Mouse (Mus musculus): ENCODE data around the gene Slc37a3.
"Not testable (repeated sequence)": the region's sequence is repeated elsewhere in the genome, so short reads cannot be mapped to it uniquely, and the experiment has no call there.

Gene Slc37a3

GRCm38 (mm10) chr6:39378161-39378835 lies 823 bp upstream of the Slc37a3 start:
- DNase-seq: not testable (repeated sequence)

- DNase-seq: no peak
These were observed 700 bp downstream of the Slc37a3 start for GRCm38 (mm10) chr6:39376775-39377174.

DNA sequence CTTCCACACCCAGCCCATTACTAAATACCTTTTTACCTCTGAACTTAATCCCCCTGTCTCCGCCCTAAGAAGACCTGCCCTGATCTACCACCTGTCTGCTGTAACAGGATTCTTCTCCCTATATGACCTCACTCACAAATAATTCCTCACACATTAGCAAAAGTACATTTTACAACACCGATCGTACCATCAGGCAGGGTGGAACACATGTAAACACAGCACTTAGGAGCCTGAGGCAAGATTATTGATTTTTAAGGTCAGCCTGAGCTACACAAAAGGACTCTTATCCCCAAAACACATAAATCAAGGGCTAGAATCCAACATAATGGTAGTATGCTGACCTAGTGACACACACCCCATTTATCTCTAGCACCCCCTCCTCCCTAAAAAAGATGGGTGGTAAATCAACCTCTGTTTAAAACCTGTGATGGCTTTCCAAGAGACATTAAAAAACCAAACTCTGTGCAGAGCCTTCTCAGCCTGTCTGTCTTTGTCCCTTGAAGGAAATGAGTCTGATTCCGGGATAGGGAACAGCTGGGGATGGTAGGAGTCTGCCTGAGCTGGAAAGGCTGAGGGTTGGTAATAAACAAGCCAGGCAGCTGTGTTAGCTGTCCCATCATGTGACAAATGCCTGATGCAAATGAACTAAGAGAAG lies 4.0 kb downstream of the Slc37a3 start:
- DNase-seq: no peak

DNA sequence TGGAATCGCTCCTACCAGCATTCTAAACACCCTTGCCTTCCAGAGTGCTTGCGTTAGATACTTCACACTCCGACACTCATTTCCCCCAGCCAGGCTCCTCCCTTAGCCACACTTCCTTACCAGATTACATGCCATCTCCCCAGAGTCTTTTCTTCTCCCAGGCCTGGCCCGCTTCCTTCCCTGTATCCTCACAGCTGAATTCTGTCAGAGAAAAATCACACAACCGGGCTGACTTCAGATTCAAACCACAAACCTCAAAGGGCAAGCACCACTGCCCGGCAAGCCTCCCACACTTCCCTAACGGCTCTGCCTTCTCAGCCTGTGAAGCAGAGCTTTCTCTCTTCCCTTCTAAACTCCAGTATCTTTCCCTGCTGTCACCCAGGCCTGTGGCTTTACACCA lies 4.7 kb downstream of the Slc37a3 start:
- no peak for DNase-seq

GRCm38 (mm10) chr6:39372042-39372441 lies 5.4 kb downstream of the Slc37a3 start:
- no peak for DNase-seq

- DNase-seq: no peak
These were observed 7.8 kb downstream of the Slc37a3 start for GRCm38 (mm10) chr6:39369631-39370030.

- DNase-seq: no peak
These were observed 14.8 kb downstream of the Slc37a3 start for GRCm38 (mm10) chr6:39362684-39363083.

- DNase-seq: not testable (repeated sequence)
These were observed 18.3 kb downstream of the Slc37a3 start for GRCm38 (mm10) chr6:39359207-39359606.

DNA sequence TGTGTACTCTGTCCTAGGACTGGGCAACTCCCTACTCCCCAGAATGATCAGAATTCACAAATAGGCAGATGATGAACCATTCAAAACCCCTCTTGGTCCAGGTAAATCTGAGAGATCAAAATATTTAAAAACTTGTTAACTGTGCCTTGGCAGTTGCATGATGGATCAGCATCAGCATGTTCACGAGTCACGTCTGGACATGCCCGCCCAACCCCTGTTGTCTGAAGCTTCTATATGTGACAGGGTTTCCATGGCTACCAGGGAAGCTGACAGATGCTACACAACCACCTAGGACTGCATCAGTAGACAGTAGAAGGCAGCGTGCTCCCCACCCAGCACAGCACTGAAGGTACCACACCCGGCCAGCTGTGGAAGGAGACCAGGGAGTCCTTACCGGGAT lies 28.5 kb downstream of the Slc37a3 start:
- DNase-seq: no peak

DNA sequence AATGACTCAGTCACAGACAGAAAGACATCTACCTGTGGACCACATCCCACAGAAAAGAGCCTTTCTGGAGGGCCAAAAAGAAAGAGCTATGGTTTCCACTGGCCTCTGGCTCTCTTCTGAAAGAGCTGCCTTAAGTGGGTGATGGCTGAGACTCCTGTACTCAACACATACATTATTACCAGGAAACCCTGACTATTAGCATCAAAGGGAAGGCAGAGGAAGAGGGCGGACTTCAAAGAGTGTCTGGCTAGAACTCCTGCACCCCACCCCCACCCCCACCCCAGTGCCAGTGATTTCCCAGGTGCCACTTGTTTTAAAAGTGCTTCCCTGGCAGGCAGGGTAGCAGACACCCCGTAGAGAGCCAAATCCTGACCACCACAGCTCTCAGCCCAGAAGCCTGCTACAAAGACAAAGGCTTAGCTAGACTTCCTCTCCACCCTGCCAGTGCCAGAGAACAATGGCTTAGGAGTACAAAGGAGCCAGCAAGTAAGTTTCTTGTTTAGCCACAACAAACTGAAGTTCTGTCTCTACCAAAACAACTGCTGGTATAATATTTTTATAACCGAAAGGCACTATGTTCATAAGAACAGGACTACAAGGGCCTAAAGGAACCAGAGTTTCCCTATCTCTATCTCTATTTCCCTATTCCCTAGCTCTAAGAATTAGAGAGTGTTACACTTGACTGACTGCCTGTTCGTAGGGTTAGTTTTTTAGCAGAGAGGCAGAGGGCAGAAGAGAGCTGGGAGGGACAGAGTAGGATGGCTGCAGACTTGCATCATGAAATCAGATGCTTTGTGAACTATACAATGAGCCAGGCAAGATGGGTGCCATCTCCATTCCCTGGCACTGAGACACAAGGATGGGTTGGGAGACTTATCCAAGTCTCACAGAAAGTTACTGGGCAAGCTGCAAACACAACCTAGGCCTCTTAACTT lies 29.3 kb downstream of the Slc37a3 start:
- no peak for DNase-seq

GRCm38 (mm10) chr6:39346991-39347501 lies 30.4 kb downstream of the Slc37a3 start:
- no peak for DNase-seq

DNA sequence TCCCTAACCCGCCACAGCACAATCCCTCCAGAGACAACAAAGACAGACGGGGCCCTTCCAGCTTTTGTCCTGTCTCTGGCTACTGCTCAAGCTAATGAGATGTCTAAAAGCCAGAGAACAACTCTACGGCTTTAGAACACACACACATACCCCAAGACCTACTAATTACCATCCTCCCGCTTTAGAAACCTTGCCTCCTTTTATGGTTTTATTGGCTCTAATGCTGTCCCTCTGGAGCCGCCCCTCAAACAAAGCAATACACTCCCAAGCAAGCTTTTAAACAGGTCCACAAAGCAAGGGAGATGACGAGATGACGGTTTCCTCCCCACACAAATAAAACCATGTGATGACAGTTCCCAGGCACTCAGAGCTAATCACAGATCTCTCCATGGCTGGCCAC lies 32.0 kb downstream of the Slc37a3 start:
- no peak for DNase-seq

DNA sequence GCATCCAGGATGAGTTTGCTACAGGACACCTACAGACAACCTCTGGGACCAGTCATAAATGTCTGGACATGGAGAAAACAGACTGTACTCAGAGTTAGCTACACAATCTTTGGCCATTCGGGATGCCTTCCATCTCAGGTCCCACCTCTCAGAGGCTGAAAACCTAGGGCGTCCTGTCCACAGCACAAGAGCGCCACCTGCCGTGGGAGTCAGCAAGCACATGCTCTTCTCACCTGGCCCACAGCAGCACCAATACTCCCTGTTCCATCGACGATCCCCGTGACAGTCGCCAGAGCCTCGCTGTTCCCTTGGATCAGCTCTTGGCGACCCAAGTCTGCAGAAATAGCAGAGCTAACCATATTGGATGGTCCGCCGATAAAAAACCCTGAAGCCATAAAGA lies 33.5 kb downstream of the Slc37a3 start:
- peak; percentile 57 to 58 for DNase-seq

- DNase-seq: no peak
These were observed 35.7 kb downstream of the Slc37a3 start for GRCm38 (mm10) chr6:39341798-39342197.

- DNase-seq: no peak
These were observed 39.1 kb downstream of the Slc37a3 start for GRCm38 (mm10) chr6:39338359-39338758.

- DNase-seq: no peak
These were observed 42.6 kb downstream of the Slc37a3 start for GRCm38 (mm10) chr6:39334873-39335272.

GRCm38 (mm10) chr6:39334224-39334623 lies 43.3 kb downstream of the Slc37a3 start:
- DNase-seq: peak in 1 of 2 experiments; percentile 34

DNA sequence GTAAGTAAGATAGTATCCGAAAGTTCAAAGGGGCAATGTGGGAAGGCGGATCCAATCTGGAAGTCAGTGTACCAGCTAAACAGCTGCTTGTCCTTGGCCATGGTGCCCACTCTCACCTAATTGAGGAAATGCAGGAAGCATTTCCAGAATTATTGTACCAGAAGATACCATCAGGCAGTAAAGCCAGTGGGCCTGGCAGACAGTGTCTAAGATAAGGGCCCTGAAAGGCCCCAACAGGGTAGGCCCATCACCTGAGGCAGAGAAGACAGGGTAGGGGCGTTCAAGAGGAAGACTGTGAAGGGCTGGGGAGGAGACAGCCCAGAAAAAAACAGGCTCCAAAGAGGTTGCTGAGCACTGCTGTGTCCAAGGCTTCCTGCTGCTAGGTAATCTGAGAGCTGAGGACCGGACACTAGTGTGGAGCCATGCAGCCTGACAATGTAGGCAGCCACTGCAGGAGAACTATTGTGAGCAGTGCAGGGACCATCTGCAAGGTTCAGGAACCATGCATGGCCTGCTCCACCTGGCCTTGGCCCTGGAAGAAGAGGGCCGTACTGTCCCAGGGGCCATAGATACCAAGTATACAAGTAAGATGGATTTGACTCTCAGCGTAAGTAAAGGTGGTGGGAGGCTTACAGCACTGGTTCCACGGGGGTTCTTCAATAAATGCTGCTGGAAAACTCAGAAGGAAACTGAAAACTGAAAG lies 45.3 kb downstream of the Slc37a3 start:
- no peak for DNase-seq

GRCm38 (mm10) chr6:39330981-39331380 lies 46.5 kb downstream of the Slc37a3 start:
- DNase-seq: no peak

GRCm38 (mm10) chr6:39320286-39320685 lies 57.2 kb downstream of the Slc37a3 start:
- DNase-seq: no peak

DNA sequence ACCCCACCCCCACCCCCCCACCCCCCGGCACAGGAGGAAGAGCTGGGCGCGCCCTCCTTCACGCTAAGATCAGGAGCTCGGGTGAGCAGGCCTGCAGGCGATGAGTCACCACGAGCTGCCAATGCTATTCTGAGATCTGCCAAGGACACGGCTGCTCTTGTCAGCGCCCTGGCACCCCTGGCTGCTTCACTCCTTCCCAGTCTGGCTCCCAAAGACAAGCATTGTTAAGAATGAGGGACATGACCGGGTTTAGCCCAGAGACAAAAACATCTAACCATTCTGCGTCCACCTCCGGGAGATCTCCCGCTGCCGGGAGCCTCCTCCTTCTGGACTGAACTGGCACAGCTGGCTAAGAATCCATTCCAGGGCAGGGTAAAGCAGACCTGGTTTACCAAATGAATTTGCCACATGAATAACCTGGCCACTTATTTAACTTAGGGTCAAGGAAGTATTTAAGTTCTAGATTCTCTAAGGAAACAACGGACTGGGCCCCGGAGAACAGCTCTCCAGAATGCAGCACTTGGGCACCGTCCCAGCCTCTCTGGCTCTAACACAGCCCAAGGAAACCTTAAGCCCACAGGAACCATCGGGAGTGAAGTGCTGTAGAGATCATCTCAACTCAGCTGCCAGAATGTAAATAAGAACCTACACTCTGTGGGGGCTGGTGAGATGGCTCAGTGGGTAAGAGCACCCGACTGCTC lies 58.3 kb downstream of the Slc37a3 start:
- no peak for DNase-seq

- DNase-seq: no peak
These were observed 58.9 kb downstream of the Slc37a3 start for GRCm38 (mm10) chr6:39318631-39319010.
